Mouse (Mus musculus): ENCODE measurements at regions not wholly inside any gene's neighbourhood (a gene's known extent, or its start where the extent isn't known, plus 50 kb on each side); places are given as distances from the start of the nearest gene placed in this dataset.
A peak's percentile ranks its signal among the peaks of the same experiment; 100 is the strongest.

DNA sequence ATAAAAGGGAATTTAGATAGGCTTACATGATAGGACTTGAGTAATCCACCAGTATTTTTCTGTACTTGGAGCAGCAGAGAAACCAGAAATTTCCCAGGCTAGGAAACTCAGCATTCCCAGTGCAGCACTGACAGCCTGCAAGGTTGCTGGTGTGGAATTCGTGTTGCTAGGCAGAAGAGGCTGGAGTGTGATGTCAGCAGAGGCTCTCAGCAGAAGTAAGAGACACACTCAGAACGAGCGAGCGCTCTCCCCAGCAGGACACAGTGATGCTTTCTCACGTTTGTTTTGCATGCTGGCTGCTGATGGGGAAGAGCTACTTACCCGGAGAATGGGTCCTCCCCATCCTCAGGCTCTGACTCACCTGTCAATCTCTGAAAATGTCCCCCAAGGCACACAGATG lies 104.7 kb downstream of the Dusp6 start:
- DNase-seq (ENCODE audit: low spot score in 2 of 2), result no peak

DNA sequence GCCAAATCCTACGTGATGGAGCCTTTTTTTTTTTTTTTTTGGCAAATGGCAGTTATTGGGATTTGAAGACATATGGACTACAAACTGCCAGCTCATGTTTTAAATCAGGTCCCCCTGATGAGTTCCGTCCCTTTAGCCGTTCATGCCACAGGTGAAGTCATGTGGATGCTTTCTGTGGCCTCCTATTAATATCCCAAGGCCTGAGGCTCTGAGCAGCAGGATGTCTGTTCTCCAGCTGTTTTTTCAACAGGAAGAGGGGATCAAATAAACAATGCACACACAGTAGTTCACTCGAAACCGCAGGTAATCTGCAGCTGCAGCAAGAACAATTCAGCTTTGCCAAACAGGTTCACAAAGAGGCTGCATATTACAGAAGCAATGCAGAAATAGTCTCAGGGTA lies 112.1 kb downstream of the Dusp6 start:
- no peak for DNase-seq (ENCODE audit: low spot score in 2 of 2)

DNA sequence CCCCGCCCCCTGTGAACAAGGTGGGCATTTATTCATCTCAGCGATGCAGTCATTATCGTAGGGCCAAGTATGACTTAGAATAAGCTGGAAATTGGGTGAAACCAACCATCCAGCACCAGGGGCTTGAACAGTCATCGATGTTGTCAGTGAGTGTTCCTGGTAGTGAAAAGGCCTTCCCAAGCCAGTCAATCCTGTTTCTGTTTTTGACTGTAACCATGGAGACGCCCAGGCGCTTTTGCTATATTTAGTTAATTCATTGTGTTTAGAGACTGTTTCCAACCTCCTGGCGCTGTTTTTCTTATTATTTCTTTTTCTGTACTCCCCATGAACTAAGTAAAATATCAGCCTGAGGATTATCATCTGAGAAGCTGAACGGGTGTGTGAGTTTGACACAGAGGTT lies 113.4 kb downstream of the Dusp6 start:
- DNase-seq (ENCODE audit: low spot score in 2 of 2), result no peak

DNA sequence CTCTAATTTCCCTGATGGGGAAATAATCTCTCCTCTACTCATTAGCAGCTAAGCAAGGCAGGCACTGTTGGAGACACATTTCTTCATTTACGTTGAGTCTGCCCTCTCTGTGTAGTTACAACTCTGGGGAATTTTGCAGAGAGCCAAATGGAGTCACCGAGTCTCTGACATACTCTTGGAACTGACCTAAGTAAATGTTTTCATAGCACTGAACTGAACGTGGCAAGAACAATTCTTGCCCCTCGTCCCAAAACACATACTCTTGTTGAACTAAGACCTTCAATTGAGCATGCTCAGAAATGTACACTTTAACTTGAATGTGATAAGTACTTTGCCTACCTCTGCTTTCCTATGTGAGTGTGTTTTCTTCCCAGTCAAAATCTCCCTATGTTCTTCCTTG lies 114.5 kb downstream of the Dusp6 start:
- DNase-seq (ENCODE audit: low spot score in 2 of 2), result no peak

DNA sequence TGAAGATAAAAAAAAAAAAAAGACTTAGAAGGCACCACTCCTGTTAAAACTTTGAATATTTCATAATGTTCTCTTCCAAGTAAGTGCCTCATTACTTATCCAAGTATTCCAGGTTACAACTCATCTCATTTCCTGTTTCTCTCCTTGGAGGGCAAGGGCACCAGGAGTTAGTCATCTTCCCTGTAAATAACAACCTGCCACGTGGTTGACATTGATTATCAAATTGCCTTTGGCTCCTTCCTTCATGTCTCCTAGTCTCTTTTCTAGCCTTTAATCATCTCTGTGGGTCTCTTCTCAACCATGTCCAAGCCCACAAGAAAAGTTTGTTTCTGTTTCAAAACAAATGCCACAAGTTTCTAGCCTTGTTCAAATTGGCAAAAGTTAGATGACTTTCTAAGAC lies 116.1 kb downstream of the Dusp6 start:
- no peak for DNase-seq (ENCODE audit: low spot score in 2 of 2)

DNA sequence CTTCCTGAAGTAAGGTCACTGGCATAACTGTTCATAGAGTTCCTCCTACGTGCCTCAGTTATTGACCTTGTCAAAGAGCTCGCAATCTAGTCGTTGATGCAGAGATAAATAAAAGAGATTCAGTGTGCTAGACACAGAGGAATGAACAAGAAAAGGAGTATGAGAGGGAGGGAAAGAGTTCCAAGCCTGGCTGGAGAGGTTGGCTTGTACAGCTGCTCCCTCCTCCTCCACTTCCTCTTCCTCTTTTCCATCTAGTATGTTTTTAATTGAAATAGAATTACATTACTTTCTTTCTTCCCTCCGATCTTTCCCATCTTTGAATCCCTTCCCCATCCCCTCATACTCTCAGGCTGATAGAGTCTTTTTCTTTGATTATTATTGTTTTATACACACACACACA lies 117.1 kb downstream of the Dusp6 start:
- no peak for DNase-seq (ENCODE audit: low spot score in 2 of 2)

DNA sequence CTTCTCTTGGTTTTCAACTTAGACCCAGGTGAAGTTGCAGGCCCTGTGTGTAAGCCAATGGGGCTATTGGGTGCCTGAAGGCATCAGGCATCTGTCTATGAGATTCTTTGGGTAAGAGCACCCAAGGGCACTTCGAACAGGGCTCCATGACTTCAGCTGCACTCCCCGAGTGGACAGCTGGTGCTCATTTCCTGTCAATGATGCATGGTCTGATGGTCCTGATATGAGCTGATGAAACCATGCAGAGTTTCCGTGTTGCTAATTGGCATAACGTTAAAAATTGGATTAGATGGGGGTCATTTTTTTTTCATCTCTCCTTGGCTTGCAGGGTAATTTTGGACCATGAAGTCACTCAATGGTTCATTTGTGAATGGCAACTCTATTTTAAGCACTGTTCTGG lies 120.0 kb downstream of the Dusp6 start:
- no peak for DNase-seq (ENCODE audit: low spot score in 2 of 2)

DNA sequence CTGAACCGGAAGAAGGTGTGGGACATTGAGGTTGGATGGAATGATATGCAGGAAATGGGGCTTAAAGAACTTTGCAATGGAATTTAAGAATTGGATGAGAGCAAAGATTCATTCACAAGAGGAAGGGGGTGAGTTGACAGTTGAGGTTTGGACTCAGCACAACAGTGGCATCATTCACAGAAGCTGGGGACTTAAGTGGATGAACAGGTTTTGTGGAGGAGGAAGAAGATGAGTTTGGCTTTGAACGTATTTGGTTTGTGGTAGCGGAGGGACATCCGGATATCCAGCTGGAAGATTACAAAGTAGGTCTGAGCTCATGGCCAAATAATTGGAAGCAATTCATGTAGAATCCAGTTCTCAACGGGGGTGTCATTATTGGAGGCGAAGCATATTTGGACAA lies 121.3 kb downstream of the Dusp6 start:
- no peak for DNase-seq (ENCODE audit: low spot score in 2 of 2)

DNA sequence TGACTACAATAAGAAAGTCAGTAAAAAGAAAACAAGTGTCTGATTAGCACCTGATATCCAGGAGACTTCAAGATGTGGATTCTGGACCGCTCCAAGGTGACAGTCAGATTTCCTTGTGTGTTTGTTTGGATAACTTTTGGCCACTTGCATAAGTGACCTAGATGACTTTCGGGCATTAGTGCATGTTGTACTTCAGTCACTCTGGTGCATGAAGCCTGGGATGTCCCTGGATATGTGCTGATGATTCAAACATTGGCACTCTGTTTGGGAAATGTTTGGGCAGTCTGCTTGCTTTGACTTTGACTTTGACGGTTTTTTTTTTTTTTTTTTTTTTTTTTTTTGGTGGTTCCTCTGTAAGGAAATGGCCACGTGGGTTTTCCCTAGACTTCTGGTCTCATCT lies 121.8 kb downstream of the Dusp6 start:
- DNase-seq (ENCODE audit: low spot score in 2 of 2), result no peak

DNA sequence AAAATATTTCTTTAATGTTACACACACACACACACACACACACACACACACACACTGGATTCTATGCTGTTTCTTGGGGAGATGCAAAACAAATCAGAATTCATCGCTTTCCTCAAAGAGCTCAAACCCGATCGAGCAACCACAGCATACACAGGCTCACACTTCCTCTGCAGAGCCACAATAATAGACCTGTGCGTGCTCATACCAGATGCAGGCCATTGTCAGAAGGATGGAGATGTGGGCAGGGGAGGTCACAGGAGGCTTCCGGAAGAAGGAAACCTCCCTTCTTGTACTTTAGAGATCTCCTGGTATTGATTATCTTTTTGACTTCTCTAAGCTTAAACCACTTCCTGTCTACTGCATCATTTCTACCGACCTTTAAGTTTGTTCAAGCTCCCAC lies 122.8 kb downstream of the Dusp6 start:
- no peak for DNase-seq (ENCODE audit: low spot score in 2 of 2)

DNA sequence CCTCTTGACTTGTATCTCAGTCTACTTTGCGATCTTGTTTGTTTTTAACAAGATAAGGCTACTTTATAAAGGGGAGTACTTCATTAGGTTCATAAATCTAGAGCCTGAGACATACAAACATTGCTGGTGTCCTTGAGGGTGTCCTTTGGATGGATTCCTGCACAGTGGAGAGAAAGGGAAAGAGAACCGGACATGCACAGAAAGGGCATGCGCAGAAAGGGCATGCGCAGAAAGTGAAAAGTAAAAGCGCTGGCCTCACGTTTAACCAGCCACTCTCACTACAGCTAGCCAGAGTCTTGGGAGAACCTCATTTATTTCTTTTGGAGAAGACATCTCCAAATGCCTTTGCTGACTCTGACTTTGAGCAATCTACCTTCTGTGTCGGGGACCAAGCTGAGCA lies 125.5 kb downstream of the Dusp6 start:
- DNase-seq (ENCODE audit: low spot score in 2 of 2), result no peak

DNA sequence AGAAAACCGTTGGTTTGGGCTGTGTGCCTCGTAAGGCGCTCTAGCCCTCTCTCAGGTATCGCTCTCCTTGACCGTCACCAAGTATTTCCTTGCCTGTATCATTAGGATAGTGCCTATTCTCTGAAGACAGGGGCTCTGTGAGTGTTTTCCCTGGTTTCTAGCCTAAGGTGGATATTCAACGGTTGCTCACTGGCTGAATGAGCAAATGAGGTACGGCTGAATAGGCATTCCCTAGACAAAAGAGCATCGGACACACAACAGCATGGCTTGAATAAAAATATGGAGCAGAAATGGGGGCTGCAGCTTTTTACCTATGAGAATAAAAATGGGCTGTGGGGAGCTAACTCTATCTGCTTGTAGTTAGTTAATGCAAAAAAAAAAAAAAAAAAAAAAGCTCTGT lies 126.0 kb downstream of the Dusp6 start:
- no peak for DNase-seq (ENCODE audit: low spot score in 2 of 2)

DNA sequence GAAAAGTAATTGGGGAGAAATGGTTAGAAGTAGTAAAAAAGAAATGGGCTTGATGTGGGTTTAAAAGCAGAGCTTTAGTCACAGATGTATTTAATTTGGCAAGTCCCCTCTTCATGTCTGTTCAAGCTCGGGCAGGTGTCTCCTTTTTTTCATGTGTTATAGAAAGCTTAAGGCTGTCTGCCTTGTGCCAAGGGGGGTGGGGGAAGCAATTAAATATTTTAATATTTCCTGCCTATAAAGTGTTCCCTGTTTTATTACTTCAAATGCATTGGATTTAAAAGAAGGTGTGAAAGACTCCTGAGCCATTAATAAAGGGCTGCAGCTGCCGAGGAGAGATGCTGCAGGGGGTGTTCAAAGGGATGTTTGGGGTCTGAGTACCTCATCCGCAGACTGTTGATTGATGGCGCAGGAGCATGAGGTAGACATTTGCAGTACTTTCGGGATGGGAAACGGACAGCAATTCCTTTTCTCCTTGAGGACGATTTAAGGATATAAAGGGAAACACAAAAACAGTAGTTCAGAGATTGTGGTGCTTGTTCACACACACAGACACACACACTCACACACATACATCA lies 127.7 kb downstream of the Dusp6 start:
- no peak for DNase-seq (ENCODE audit: low spot score in 2 of 2)

DNA sequence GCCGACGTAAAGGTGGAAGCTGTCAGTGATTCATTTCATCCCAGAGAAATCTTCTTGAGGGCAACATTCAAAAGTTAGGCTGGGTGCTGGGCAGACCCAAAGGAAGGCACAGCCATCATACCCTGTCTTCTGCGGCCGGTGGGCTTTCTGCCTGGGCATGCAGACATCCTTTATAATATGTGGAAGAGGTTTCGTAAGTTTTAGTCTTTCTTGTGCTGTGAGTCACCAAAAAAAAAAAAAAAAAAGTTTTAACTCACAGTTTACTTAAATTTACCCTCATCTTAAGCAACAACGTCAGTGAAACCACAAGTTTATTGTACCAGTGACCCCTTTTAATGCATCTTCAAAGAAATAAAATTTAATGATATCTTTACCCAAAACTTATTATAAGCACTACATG lies 128.7 kb downstream of the Dusp6 start:
- no peak for DNase-seq (ENCODE audit: low spot score in 2 of 2)

DNA sequence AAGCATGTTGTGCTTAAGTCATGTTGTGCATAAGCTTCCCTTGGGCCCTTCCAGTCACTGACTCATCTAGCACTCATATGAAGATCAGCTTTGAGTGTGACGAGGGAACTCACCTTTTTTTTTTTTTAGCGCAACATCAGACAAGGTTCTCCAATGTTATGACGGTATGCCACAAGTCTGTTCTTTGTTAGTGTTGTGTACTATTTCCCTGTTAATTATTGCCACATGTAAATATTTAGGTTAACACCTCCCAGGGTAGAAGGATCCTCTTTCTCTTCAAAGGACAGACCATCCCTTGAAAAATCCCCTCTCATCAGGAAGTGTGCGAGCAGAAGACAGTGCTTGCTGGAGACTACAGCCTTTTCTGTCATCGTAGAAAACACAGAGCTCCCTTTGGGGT lies 129.9 kb downstream of the Dusp6 start:
- no peak for DNase-seq (ENCODE audit: low spot score in 2 of 2)

DNA sequence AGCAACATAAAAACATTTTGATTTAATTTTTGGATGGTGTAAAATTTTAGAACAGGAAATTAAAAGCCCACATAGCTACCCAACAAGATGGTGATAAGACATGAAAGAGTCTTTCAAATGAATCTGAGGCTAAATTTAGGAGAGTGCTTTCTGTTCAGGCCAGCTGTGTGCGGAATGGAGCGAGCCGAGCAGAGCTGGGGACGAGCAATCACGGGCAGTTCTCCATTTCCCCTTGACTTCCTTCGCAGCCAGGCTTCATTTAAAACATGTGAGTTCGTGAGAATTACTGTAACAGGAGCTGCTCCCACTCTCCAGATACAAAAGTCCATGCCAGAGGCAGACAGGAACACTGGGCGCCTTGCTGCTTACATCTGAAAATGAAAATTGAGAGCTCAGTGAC lies 130.5 kb downstream of the Dusp6 start:
- DNase-seq (ENCODE audit: low spot score in 2 of 2), result peak in 1 of 2 experiments; percentile 14

DNA sequence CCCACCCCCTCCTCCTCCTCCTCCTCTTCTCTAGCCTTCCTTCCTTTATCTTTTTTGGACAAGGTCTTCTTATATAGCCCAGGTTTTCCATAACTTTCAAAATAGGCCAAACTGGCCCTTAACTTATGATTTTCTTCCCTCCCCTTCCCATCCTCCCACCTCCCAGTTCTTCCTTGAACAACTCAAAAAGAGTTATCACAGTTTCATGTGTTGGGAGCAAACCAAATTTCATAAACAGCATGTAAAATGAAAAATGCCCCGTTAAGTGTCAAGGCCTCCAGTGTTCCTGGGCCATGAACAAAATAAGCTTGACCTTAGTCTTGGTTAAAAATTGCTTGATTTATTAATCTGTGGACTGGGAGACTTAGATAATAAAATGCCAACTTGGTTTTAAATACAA lies 132.4 kb downstream of the Dusp6 start:
- no peak for DNase-seq (ENCODE audit: low spot score in 2 of 2)

DNA sequence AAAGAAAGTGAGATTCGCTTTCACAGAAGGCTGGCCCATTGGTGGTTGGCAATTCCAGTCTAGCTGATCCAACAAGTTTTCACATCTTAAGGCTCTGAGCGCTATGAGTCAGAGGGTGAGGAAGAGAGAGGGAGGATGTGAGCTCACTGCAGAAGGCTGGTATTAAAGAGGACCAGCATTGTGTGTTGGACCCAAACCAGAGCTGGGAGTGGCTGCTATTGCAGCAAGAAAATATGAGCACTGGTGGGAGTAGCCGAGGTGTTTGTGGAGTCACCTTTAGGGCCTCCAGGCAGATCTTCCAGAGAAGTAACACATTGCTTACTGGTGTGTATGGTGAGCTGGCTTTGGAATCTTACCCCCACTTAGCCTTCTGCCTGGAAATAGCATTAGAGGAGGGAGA lies 133.6 kb downstream of the Dusp6 start:
- DNase-seq (ENCODE audit: low spot score in 2 of 2), result no peak

DNA sequence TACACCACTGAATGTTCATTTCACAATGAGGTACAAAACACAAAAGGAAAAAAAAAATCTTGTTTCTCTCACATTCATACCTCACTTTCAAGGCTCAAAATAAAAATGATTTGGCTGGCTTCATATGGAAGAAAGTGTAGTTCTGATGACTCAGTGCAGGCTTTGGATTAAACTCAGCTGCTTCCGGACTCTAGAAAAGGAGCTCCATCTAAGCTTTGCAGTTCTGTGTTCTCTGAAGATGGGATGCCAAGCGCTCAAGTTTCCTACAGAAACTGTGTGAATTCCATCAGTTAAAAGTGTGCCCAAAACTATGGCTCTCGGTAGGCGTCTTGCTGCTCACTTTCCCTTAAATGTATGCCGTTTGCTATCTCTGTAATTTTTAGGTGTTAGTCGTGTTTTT lies 137.0 kb downstream of the Dusp6 start:
- no peak for DNase-seq (ENCODE audit: low spot score in 2 of 2)

DNA sequence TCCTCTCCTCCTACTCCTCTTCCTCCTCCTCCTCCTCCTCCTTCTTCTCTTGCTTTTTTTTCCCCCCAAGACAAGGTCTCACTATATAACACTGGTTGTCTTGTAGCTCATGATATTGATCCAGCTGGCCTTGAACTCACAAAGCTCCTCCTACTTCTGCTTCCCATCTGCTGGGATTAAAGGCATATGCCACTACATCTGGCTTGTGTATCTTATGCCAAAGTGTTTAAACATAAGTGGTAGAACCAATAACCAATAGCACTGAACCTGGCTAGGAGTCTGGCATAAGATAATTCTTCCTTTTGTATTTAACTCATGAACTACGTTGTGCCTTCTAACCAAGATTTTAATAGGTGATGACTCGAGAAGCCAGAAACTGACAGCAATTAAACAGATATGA lies 143.7 kb downstream of the Dusp6 start:
- no peak for DNase-seq (ENCODE audit: low spot score in 2 of 2)

DNA sequence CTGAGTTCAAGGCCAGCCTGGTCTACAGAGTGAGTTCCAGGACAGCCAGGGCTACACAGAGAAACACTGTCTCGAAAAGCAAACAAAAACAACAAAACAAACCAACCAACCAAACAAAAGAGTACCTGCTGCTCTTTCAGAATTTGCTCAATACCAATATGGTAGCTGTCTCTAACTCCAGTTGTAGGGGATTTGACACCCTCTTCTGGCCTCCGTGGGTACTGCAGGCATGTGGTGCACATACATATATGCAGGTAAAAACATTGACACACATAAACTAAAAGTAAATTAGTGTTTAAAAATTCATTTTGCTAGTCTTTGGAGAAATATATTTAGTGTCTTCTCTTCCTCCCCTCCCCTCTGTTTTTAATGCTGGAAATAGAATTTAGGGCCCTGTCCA lies 145.8 kb downstream of the Dusp6 start:
- DNase-seq (ENCODE audit: low spot score in 2 of 2), result no peak

DNA sequence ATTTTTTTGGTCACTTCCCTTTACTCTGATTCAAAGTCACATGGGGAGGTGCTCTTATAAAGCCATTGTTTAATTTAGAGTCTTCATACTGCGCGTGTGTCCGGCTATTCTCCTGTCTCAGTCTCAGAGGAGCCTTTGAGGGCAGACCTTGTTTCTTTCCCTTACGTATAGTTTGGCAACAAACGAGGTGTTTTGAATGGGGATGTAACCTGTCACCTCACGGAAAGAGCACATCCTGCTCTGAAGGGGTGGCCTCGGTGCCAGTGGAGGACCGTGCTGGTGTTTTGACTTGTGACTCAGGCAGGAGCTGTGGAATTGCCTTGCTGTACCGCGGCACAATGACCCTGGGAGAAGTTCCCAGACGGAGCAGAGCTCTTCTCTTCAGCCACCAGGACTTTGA lies 146.7 kb downstream of the Dusp6 start:
- DNase-seq (ENCODE audit: low spot score in 2 of 2), result no peak

DNA sequence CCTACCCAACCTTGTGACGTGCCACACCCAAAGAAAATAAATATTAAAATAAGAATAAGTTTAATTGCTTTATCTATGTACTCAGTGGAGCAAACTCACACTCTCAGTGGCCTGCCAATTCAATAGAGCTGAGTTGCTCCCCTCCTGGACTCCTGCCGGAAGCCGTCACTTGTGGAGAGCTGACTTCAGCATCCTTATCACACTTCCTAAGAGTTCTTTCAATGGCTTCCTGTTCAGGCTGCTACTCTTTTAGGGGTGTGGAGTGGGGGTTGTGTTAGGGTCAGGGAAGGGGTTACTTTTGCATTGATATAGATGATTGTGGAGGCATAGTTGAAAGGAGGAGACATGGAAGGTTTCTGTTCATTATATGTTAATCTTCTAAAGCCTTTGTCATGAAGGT lies 147.7 kb downstream of the Dusp6 start:
- DNase-seq (ENCODE audit: low spot score in 2 of 2), result no peak

DNA sequence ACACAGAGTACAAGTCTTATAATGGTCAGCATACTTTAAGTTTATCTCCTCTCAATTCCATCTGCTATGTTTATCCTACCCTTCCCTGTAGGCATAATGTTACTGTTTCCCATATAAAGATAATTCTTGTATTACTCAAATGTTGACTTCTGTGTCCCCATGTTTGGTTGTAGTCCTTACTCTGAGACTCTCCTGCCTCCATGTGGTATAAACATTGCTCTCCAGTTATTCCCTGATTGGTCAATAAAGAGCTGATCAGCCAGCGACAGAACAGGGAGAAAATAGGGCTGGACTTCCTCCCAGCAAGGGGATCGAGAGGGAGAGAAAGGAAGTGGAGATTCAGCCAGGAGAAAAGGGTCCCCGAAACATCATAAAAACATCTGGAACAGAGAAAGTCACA lies 150.4 kb downstream of the Dusp6 start:
- no peak for DNase-seq (ENCODE audit: low spot score in 2 of 2)

Data from gastrocnemius, postnatal 4 days (tissue).